Mouse (Mus musculus) 3134 (cell line): ENCODE results near the gene Hist1h3b.
"Not testable (repeated sequence)": the region's sequence is repeated elsewhere in the genome, so short reads cannot be mapped to it uniquely, and the experiment has no call there.

ENCODE experiments used
- DNase-seq: peaks from one replicate; pipeline ENCODE4 v3.0.0-alpha.2; 2011; ENCODE audit warnings: low spot score; ENCODE audit not compliant: insufficient read length; ENCODE audit errors: extremely low read depth

Hist1h3b gene

GRCm38 (mm10) chr13:23769613-23770012 is 17.5 kb downstream of the Hist1h3b start, which contains the start of gene Trim38:
Gene Trim38 (plus strand): TSS chr13:23769913.
- not testable (repeated sequence) for DNase-seq

- DNase-seq: no peak
These were observed 20.7 kb downstream of the Hist1h3b start for GRCm38 (mm10) chr13:23772561-23773313.

- no peak for DNase-seq
These were observed 26.3 kb downstream of the Hist1h3b start for GRCm38 (mm10) chr13:23778339-23778738.

- no peak for DNase-seq
These were observed 27.0 kb downstream of the Hist1h3b start for GRCm38 (mm10) chr13:23779025-23779424.

- no peak for DNase-seq
These were observed 40.5 kb downstream of the Hist1h3b start for GRCm38 (mm10) chr13:23792520-23792919.

- no peak for DNase-seq
These were observed 47.3 kb downstream of the Hist1h3b start for GRCm38 (mm10) chr13:23799405-23799804.
